In the genomic region with DNA sequence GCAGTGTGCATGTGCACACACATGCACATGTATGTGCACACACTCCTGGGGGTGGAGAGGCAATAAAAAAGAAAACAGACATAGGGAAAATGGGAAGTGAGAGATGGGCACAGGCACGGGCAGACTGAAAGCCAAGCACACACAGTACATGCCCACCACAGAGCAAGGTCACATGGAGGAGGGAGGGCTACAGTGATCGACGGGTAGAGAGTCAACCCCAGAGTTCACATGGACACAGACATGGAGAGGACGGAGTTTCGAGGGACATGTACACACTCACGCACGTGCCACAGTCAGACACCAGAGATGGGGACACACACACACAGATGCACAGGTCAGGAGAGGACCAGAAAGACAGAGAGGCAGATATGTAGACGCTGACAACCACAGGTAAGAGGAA, we compare ENCODE assay signal across 25 mouse cellular contexts. TPM values are rescaled to one million over a fixed set of nuclear protein-coding genes. Genes with fewer than 3 reads are reported as not detected.
DNase-seq lines count a peak whose midpoint lies in the region; ATAC-seq and TF ChIP-seq lines count a peak whose summit lies in the region.
"Had no signal": no experiment of that assay in that cellular context is flagged by ENCODE, and none has a peak within 500 bp of the region (broad histone marks: within the 10 kb centered on the region; RNA-seq: fewer than 3 reads in every experiment).

No protein-coding gene starts in this region.

- ATAC-seq in monocyte, adult 5-6 weeks (replicated peaks; ENCODE audit: insufficient number of reproducible peaks, low FRiP score, low TSS enrichment, poor library complexity, severe bottlenecking): no peak; the same call in 1 of the 2 replicates
- ATAC-seq: forebrain, postnatal 0 days; midbrain, embryonic 15.5 days had no signal

- WGBS in bone marrow, adult 2 months: 52% methylated on average over 8 of the region's 8 CpGs
- 83% methylated on average over 8 of the region's 8 CpGs for WGBS in olfactory bulb, adult 2 months

- H3K4me1 ChIP-seq in bone marrow, adult 2 months (ENCODE audit: control insufficient read depth, insufficient read depth, low read length): peaks cover 5% of the 10 kb centered on the region
- peaks cover 6% of the 10 kb centered on the region for H3K4me1 ChIP-seq in cortical plate, adult 2 months (ENCODE audit: control insufficient read depth, insufficient read depth, low read length)
- peaks cover 21% of the 10 kb centered on the region for H3K4me1 ChIP-seq in olfactory bulb, adult 2 months (ENCODE audit: control insufficient read depth, insufficient read depth, low read length)
- H3K4me1 ChIP-seq: embryonic facial prominence, embryonic 12.5 days; kidney, embryonic 15.5 days; lung, embryonic 15.5 days; midbrain, embryonic 15.5 days had no signal

- peak overlapping the region; percentile 1 for H3K4me3 ChIP-seq in bone marrow, adult 2 months (replicated peaks; ENCODE audit: control insufficient read depth, low read depth, low read length)
- H3K4me3 ChIP-seq in cortical plate, adult 2 months (ENCODE audit: insufficient read depth, low read length): no peak overlapping the region
- H3K4me3 ChIP-seq in olfactory bulb, adult 2 months (ENCODE audit: insufficient read depth, low read depth, low read length): no peak overlapping the region
- H3K4me3 ChIP-seq: embryonic facial prominence, embryonic 12.5 days; erythroblast, embryonic 14.5 days; gastrocnemius, adult 2 months; heart, embryonic 13.5 days; kidney, embryonic 15.5 days; lung, embryonic 15.5 days; midbrain, embryonic 15.5 days had no signal

- H3K27ac ChIP-seq in bone marrow, adult 2 months (ENCODE audit: control insufficient read depth, insufficient read depth, low read depth, low read length, poor library complexity): peak overlapping the region; percentile 16
- peak overlapping the region; percentile 39 for H3K27ac ChIP-seq in cortical plate, adult 2 months (ENCODE audit: insufficient read depth, low read length)
- peak overlapping the region; percentile 12; the same call in 1 of the 2 replicates for H3K27ac ChIP-seq in olfactory bulb, adult 2 months (ENCODE audit: insufficient read depth, low read depth, low read length)
- H3K27ac ChIP-seq: embryonic facial prominence, embryonic 12.5 days; gastrocnemius, adult 2 months; heart, embryonic 13.5 days; hindbrain, embryonic 14.5 days; kidney, embryonic 15.5 days; lung, embryonic 15.5 days; midbrain, embryonic 15.5 days had no signal

- no peak for TF ChIP-seq CTCF in bone marrow, adult 2 months (IDR thresholded peaks at IDR 0.05; ENCODE audit: control insufficient read depth, insufficient read depth, low read length)
- TF ChIP-seq CTCF in cortical plate, adult 2 months (IDR thresholded peaks at IDR 0.05; ENCODE audit: extremely low read depth, insufficient read depth, low read length): no peak
- no peak for TF ChIP-seq CTCF in olfactory bulb, adult 2 months (IDR thresholded peaks at IDR 0.05; ENCODE audit: insufficient read depth, low read depth, low read length)

- no peak for TF ChIP-seq POLR2A in bone marrow, adult 2 months (IDR thresholded peaks at IDR 0.05; ENCODE audit: borderline replicate concordance, control insufficient read depth, low read depth, low read length)
- TF ChIP-seq POLR2A in cortical plate, adult 2 months (IDR thresholded peaks at IDR 0.05; ENCODE audit: extremely low read depth, insufficient read depth, low read length): no peak
- no peak for TF ChIP-seq POLR2A in olfactory bulb, adult 2 months (IDR thresholded peaks at IDR 0.05; ENCODE audit: insufficient read depth, low read depth, low read length)

- DNase-seq in layer of hippocampus, adult 9-11 months: peak; percentile 37
- no peak for DNase-seq in layer of hippocampus, postnatal 36 days
- DNase-seq in right cerebral cortex, postnatal 36 days (ENCODE audit: low spot score in 2 of 2): no peak
- DNase-seq: cerebellum, adult 9-10 months; forebrain, postnatal 0 days; gastrocnemius, adult 2 months; kidney, postnatal 4 days; lung, postnatal 4 days; thymus, adult 2 months had no signal

RNA-seq across cellular contexts. Expression of a gene that starts 0.6 kb away (rescaled TPM):
- 1 to 10 TPM; 3.4 to 3.7 TPM for total RNA-seq in layer of hippocampus, postnatal 36 days (2021)
- polyA plus RNA-seq in bone marrow, adult 2 months (2011; ENCODE audit: insufficient read depth, insufficient read length, low replicate concordance, missing spikeins): 29.7 and 70.2 TPM in 2 replicates
- polyA plus RNA-seq in cortical plate, adult 2 months (2012; rRNA removed): 4.9 and 5.4 TPM in 2 replicates
- not detected in 2 replicates for polyA plus RNA-seq in olfactory bulb, adult 2 months (2012; ENCODE audit: insufficient read depth, insufficient read length, low replicate concordance, missing spikeins)
- total RNA-seq in monocyte, adult 5-6 weeks (2017): 191 to 217 TPM (median 196 TPM) in 3 replicates

RNA-seq across cellular contexts. Expression of a gene that starts 23.9 kb away (rescaled TPM):
- total RNA-seq in layer of hippocampus, postnatal 36 days (2021): 100 to 1,000 TPM; 304 to 317 TPM
- polyA plus RNA-seq in bone marrow, adult 2 months (2011; ENCODE audit: insufficient read depth, insufficient read length, low replicate concordance, missing spikeins): 90.3 and 101 TPM in 2 replicates
- polyA plus RNA-seq in cortical plate, adult 2 months (2012; rRNA removed): 360 and 369 TPM in 2 replicates
- polyA plus RNA-seq in olfactory bulb, adult 2 months (2012; ENCODE audit: insufficient read depth, insufficient read length, low replicate concordance, missing spikeins): 112 TPM in 1 of 2 replicates, not detected in the other
- total RNA-seq in monocyte, adult 5-6 weeks (2017): 260 to 269 TPM (median 265 TPM) in 3 replicates

RNA-seq across cellular contexts. Expression of a gene that starts 34.2 kb away (rescaled TPM):
- 10 to 100 TPM; 50.0 to 50.5 TPM for total RNA-seq in layer of hippocampus, postnatal 36 days (2021)
- 158 and 241 TPM in 2 replicates for polyA plus RNA-seq in bone marrow, adult 2 months (2011; ENCODE audit: insufficient read depth, insufficient read length, low replicate concordance, missing spikeins)
- 124 and 128 TPM in 2 replicates for polyA plus RNA-seq in cortical plate, adult 2 months (2012; rRNA removed)
- polyA plus RNA-seq in olfactory bulb, adult 2 months (2012; ENCODE audit: insufficient read depth, insufficient read length, low replicate concordance, missing spikeins): not detected in 2 replicates
- total RNA-seq in monocyte, adult 5-6 weeks (2017): 50.7 to 69.7 TPM (median 58.7 TPM) in 3 replicates

RNA-seq across cellular contexts. Expression of a gene that starts 55.4 kb away (rescaled TPM):
- total RNA-seq in layer of hippocampus, postnatal 36 days (2021): 1 to 10 TPM; 5.1 to 5.2 TPM
- not detected in 2 replicates for polyA plus RNA-seq in bone marrow, adult 2 months (2011; ENCODE audit: insufficient read depth, insufficient read length, low replicate concordance, missing spikeins)
- 0.06 and 0.49 TPM in 2 replicates for polyA plus RNA-seq in cortical plate, adult 2 months (2012; rRNA removed)
- polyA plus RNA-seq in olfactory bulb, adult 2 months (2012; ENCODE audit: insufficient read depth, insufficient read length, low replicate concordance, missing spikeins): not detected in 2 replicates
- not detected in 3 replicates for total RNA-seq in monocyte, adult 5-6 weeks (2017)
- total RNA-seq: adrenal gland, adult 18-20 months; forebrain, postnatal 0 days; gastrocnemius, adult 2 months; heart, adult 18-20 months; heart, postnatal 25 days had no signal
- polyA plus RNA-seq: erythroblast, embryonic 14.5 days; heart, embryonic 13.5 days; liver, embryonic 11.5 days; neural tube, embryonic 11.5 days had no signal

Comparison
In these comparisons a context has a peak if more than half of its experiments do, and no peak if none do; other contexts are left out.
1. RNA of a gene that starts 34.2 kb away (polyA plus RNA-seq): 158 to 241 TPM in bone marrow, adult 2 months and 124 to 128 TPM in cortical plate, adult 2 months; not detected in olfactory bulb, adult 2 months; every median in the first group is over 100 times any median in the second.
2. Peak in every context shown above with its lines, with median percentiles within 50 percentile points of each other: H3K27ac ChIP-seq.